Mouse (Mus musculus) kidney, postnatal 0 days (tissue): Measurements from ENCODE around the gene Ptpn7. TPM values are rescaled to one million over a fixed set of nuclear protein-coding genes. Genes with fewer than 3 reads are reported as not detected.

Experiments
- ATAC-seq: fragments of 200-750 bp; cut with Nextera tagmentation; replicated peaks from 2 replicates; pipeline ENCODE4 v1.8.0; 2017; ENCODE audit warnings: low read depth, moderate number of reproducible peaks, moderate TSS enrichment, moderate library complexity; ENCODE audit not compliant: low FRiP score
- DNase-seq: peaks from one replicate; pipeline ENCODE4 v3.0.0-alpha.2; 2016; ENCODE audit warnings: low spot score
- H3K27ac ChIP-seq: fragments of 300-500 bp; sonication (generic); 2 replicates; pipeline ENCODE4 v1.5.1; 2014; ENCODE audit warnings: mild to moderate bottlenecking
- H3K27me3 ChIP-seq: fragments of 300-500 bp; sonication (generic); 2 replicates; pipeline ENCODE4 v1.6.1; 2014; ENCODE audit warnings: low read length, mixed read lengths; ENCODE audit not compliant: insufficient read depth
- H3K36me3 ChIP-seq: fragments of 300-500 bp; sonication (generic); 2 replicates; pipeline ENCODE4 v1.6.1; 2014; ENCODE audit warnings: low read length, mixed read lengths; ENCODE audit not compliant: insufficient read depth
- H3K4me1 ChIP-seq: fragments of 300-500 bp; sonication (generic); replicated peaks from 2 replicates; pipeline ENCODE4 v1.6.1; 2014; ENCODE audit warnings: antibody characterized with exemption, low read length, mixed read lengths; ENCODE audit not compliant: insufficient read depth
- H3K4me2 ChIP-seq: fragments of 300-500 bp; sonication (generic); 2 replicates; pipeline ENCODE4 v1.6.1; 2014; ENCODE audit warnings: mild to moderate bottlenecking, low read length, moderate library complexity, mixed read lengths
- H3K4me3 ChIP-seq: fragments of 300-500 bp; sonication (generic); replicated peaks from 2 replicates; pipeline ENCODE4 v1.5.1; 2014; ENCODE audit warnings: low read depth, low read length
- H3K9ac ChIP-seq: fragments of 300-500 bp; sonication (generic); 2 replicates; pipeline ENCODE4 v1.6.1; 2014; ENCODE audit warnings: low read depth, low read length
- H3K9me3 ChIP-seq: fragments of 300-500 bp; sonication (generic); replicated peaks from 2 replicates; pipeline ENCODE4 v1.6.1; 2016; ENCODE audit warnings: low read length, inconsistent platforms, mixed read lengths
- CTCF ChIP-seq: IDR thresholded peaks from 2 replicates; pipeline ENCODE4 v1.5.1; 2016; ENCODE audit warnings: antibody characterized with exemption, low read depth, mild to moderate bottlenecking, moderate library complexity
- whole genome bisulfite sequencing: fragments of 180-500 bp; shearing (Covaris S2); extraction: QIAGEN DNeasy Blood & Tissue Kit; methylation state at CpG from one replicate; pipeline ENCODE4 v1.1.7; 2014; 5-methylcytosine and 5-hydroxymethylcytosine counted together
- polyA plus RNA-seq: library from polyadenylated mRNA; unstranded; fragments of >200 nt; fragmentation: Nextera tagmentation; extraction: Ambion mirVana; gene quantifications from 2 replicates; pipeline ENCODE4 v1.2.1, GENCODE M21; 2015

Gene Ptpn7
- polyA plus RNA-seq, 1 experiment from 2014 or later: 0.38 TPM

GRCm38 (mm10) chr1:135147702-135148058 lies 15.2 kb downstream of the Ptpn7 start:
- 2% methylated on average over 7 of the region's 7 CpGs for WGBS
- no peaks in the 10 kb centered on the region for H3K27me3 ChIP-seq
- DNase-seq (peak; percentile 47), ATAC-seq (no peak; the same call in 1 of the 2 replicates)
- H3K4me2 ChIP-seq: peak overlapping the region; percentile 77
- no peaks in the 10 kb centered on the region for H3K9me3 ChIP-seq
- H3K36me3 ChIP-seq: no peaks in the 10 kb centered on the region
- H3K4me1 ChIP-seq: 0 out of 2 replicates have a peak, but pooled peaks cover 6% of the 10 kb centered on the region
- peak overlapping the region; percentile 95 for H3K9ac ChIP-seq
- H3K4me3 ChIP-seq: peak overlapping the region; percentile 99
- H3K27ac ChIP-seq: peak overlapping the region; percentile 91
- no peak for TF ChIP-seq CTCF

DNA sequence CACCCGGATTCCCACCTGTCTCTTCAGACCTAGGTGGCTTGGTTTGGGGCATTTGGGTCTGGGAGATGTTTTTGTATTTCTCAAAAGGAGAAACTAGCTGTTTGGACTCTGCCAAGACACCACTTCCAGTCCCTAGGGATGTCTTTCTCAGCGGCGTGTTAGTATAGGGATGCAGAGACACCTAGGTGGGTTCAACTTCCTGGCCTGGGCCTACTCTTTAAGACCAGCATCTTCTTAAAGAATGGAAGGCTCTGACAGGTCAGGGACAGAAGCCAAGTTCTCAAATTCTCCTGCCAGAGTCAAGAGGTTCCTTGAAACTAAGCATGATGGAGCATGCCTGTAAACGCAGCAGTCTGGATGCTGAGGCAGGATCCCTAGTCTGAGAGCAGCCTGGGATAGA lies 16.0 kb downstream of the Ptpn7 start:
- no peak overlapping the region for H3K27ac ChIP-seq
- H3K9ac ChIP-seq: 0 out of 2 replicates have a peak overlapping the region, but pooled peaks have one; percentile 95
- no peaks in the 10 kb centered on the region for H3K36me3 ChIP-seq
- DNase-seq (no peak), ATAC-seq (no peak)
- no peak overlapping the region for H3K4me3 ChIP-seq
- H3K4me2 ChIP-seq: peak overlapping the region; percentile 77
- H3K4me1 ChIP-seq: 0 out of 2 replicates have a peak, but pooled peaks cover 6% of the 10 kb centered on the region
- TF ChIP-seq CTCF: no peak
- no peaks in the 10 kb centered on the region for H3K27me3 ChIP-seq
- WGBS: 61% methylated on average over 4 of the region's 4 CpGs
- no peaks in the 10 kb centered on the region for H3K9me3 ChIP-seq

- DNase-seq: no peak
- Histone ChIP-seq H3K4me2 (no peak overlapping the region), H3K27ac (no peak overlapping the region), H3K27me3 (no peaks in the 10 kb centered on the region), H3K9me3 (no peaks in the 10 kb centered on the region), H3K36me3 (no peaks in the 10 kb centered on the region), H3K9ac (no peak overlapping the region), H3K4me3 (no peak overlapping the region), H3K4me1 (peaks cover 6% of the 10 kb centered on the region; the same call in 1 of the 2 replicates)
- no peak for ATAC-seq
- 70% methylated on average over 5 of the region's 5 CpGs for WGBS
- TF ChIP-seq CTCF: no peak
Measured at GRCm38 (mm10) chr1:135148996-135149395, 16.5 kb downstream of the Ptpn7 start.

DNA sequence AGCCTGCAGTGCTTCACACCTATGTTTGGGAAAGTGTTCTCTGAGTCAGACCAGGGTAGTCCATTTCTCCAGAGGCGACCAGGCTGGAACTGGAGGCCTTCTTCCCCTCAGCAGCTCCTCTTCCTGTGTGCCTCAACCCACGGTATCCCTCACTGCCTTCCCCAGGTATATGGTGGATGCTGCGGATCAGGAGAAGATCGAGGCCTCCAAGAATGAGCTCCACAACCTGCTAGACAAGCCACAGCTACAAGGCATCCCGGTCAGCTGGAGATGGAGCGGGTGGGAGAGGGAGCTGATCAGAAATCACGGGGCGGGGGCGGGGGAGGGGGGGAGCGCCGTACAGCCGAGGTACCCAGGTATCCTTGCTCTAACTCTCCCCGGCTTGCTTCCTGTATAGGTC lies 21.5 kb downstream of the Ptpn7 start:
- TF ChIP-seq CTCF: no peak
- Histone ChIP-seq H3K4me2 (peak overlapping the region; percentile 43), H3K4me1 (peaks cover under 1% of the 10 kb centered on the region; the same call in 1 of the 2 replicates), H3K36me3 (peaks cover 6% of the 10 kb centered on the region; the same call in 1 of the 2 replicates), H3K9me3 (no peaks in the 10 kb centered on the region), H3K4me3 (no peak overlapping the region), H3K9ac (0 out of 2 replicates have a peak overlapping the region, but pooled peaks have one; percentile 10), H3K27ac (peak overlapping the region; percentile 2; the same call in 1 of the 2 replicates), H3K27me3 (no peaks in the 10 kb centered on the region)
- peak; percentile 19; the same call in 1 of the 2 replicates for ATAC-seq
- DNase-seq: no peak
- WGBS: 29% methylated on average over 13 of the region's 13 CpGs

GRCm38 (mm10) chr1:135154411-135154959 lies 22.0 kb downstream of the Ptpn7 start:
- peak; percentile 75 for ATAC-seq
- H3K9me3 ChIP-seq: no peaks in the 10 kb centered on the region

DNA sequence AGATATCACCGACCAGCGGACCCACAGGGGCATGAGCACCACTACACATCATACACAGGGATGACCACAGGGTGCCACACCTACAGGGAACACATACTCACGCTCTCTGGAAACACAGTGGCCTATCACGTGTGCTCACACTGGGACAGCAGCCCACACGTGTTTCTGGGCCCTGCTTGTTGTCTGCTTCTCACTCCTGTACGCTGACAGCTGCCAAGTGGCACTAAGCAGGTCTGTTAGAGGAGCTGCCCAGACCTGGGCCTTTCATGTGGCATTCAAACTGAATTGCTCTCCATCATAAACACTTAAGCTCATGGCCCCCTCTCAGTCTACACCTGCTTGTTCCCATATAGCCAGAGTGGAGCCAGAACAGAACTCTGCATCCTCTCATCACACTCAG lies 23.8 kb downstream of the Ptpn7 start:
- H3K9me3 ChIP-seq: no peaks in the 10 kb centered on the region
- H3K36me3 ChIP-seq: peaks cover 6% of the 10 kb centered on the region; the same call in 1 of the 2 replicates
- no peak overlapping the region for H3K9ac ChIP-seq
- H3K27me3 ChIP-seq: no peaks in the 10 kb centered on the region
- no peak for ATAC-seq
- DNase-seq: no peak
- no peak overlapping the region for H3K4me2 ChIP-seq
- H3K4me3 ChIP-seq: no peak overlapping the region
- no peak for TF ChIP-seq CTCF
- no peak overlapping the region for H3K27ac ChIP-seq
- WGBS: 81% methylated on average over 6 of the region's 6 CpGs
- H3K4me1 ChIP-seq: peaks cover 5% of the 10 kb centered on the region; the same call in 1 of the 2 replicates

More at GRCm38 (mm10) chr1:135154411-135154959, 22.0 kb downstream of the Ptpn7 start:
- H3K4me1 ChIP-seq: peaks cover 5% of the 10 kb centered on the region; the same call in 1 of the 2 replicates
- under 1% methylated on average over 14 of the region's 14 CpGs for WGBS
- peaks cover 6% of the 10 kb centered on the region; the same call in 1 of the 2 replicates for H3K36me3 ChIP-seq
- DNase-seq: peak; percentile 97
- peak overlapping the region; percentile 2; the same call in 1 of the 2 replicates for H3K27ac ChIP-seq
- peak; percentile 80 for TF ChIP-seq CTCF
- H3K27me3 ChIP-seq: no peaks in the 10 kb centered on the region
- H3K4me2 ChIP-seq: peak overlapping the region; percentile 43
- H3K4me3 ChIP-seq: no peak overlapping the region
- 0 out of 2 replicates have a peak overlapping the region, but pooled peaks have one; percentile 10 for H3K9ac ChIP-seq
